Mouse (Mus musculus): Measurements from ENCODE around the gene Cys1.

GRCm38 (mm10) chr12:24707480-24707802, 25.8 kb upstream of the Cys1 start:
- TF ChIP-seq CTCF (IDR thresholded peaks at IDR 0.05; ENCODE audit: low read depth) (no peak), EP300 (IDR thresholded peaks at IDR 0.05; ENCODE audit: low read depth) (no peak)

All from heart, postnatal 0 days (tissue).